Mouse (Mus musculus): ENCODE data around the gene 3110009E18Rik.

DNA sequence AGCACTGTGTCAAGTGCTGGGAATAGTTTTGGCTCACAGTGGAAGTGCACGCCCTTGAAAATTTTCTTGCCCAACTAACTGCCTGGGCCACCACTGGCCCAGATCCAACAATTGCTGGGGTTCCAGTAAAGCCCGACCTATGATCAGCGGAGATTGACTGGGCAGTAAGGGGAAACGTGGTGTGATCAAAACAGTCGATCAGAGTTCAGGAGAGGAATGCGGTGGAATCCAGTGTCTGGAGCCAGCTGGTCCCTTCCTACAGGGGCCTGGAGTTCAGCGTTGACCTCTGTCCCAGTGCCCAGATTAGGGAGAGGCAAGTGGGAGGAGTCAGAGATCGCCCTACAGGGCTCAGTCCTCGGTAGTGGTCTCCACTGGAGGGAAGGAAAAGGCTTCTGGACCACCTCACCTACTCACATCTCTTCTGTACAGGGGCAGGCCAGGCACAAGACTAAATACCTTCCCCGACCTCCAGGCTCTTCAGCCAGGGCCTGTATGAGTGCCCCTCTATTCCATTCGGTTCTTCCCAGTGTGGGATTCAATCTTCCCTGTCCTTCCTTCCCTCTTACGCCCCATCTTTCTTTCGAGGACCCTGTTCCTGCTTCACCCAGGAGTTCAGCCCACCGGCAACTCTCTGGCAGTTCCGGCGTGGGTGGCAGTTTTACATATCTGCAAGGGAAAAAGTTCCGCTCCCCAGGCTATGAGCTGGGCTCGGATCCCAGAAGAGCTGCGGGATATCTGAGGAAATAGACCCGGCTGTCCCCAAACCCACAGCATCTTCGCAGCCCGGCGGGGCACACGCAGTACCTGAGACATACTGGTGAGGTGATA is 632 bp upstream of the 3110009E18Rik start:
- TF ChIP-seq POLR2A (IDR thresholded peaks at IDR 0.05; ENCODE audit: extremely low read depth, insufficient read depth, low read length), result no peak
- no peak for TF ChIP-seq CTCF (IDR thresholded peaks at IDR 0.05; ENCODE audit: extremely low read depth, insufficient read depth, low read length)

Measured in cortical plate, adult 2 months (tissue).